Mouse (Mus musculus) small intestine, adult 2 months (tissue): ENCODE data around the gene Gm21760.
"Not testable (repeated sequence)": the region's sequence is repeated elsewhere in the genome, so short reads cannot be mapped to it uniquely, and the experiment has no call there.

Experiments
- CTCF ChIP-seq: fragments of 200-500 bp; IDR thresholded peaks from 2 replicates; pipeline ENCODE4 v1.5.1; 2012; ENCODE audit warnings: low read depth, mild to moderate bottlenecking, control low read depth, inconsistent platforms, low read length, moderate library complexity, mixed read lengths; ENCODE audit not compliant: insufficient replicate concordance, insufficient read length; ENCODE audit errors: extremely low read depth
- POLR2A ChIP-seq: fragments of 200-500 bp; IDR thresholded peaks from 2 replicates; pipeline ENCODE4 v1.6.1; 2012; ENCODE audit warnings: low read depth, mild to moderate bottlenecking, control low read depth, inconsistent platforms, low read length, moderate library complexity

GRCm38 (mm10) chrY:80133479-80133878 is at the start of gene Gm21760:
- not testable (repeated sequence) for TF ChIP-seq CTCF, POLR2A
